32 mouse cellular contexts compared by ENCODE assay signal in the genomic region with DNA sequence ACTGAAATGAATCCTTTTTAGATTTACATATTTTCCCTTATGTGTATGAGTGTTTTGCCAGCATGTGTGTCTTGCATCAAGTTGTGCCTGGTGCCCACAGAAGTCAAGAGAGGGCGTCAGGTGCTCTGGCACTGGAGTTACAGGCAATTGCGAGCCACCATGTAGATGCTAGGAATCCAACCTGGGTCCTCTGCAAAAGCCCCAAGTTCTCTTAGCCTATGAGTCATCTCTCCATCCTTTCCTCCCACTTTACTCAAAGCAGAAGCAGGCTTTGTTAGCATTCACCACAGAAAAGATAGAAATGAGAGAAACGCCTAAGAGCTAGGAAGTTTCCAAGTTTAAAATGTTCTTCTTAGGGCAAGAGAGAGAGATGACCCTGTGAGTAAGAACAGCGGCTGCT. TPM values are rescaled to one million over a fixed set of nuclear protein-coding genes. Genes with fewer than 3 reads are reported as not detected.
DNase-seq lines count a peak whose midpoint lies in the region; ATAC-seq and TF ChIP-seq lines count a peak whose summit lies in the region.
"Had no signal": no experiment of that assay in that cellular context is flagged by ENCODE, and none has a peak within 500 bp of the region (broad histone marks: within the 10 kb centered on the region; RNA-seq: fewer than 3 reads in every experiment).

No protein-coding gene starts in this region.

- TF ChIP-seq RAD21 in CH12.LX (IDR thresholded peaks at IDR 0.05; ENCODE audit: low read depth, low read length) (peak; percentile 40), MEL (IDR thresholded peaks at IDR 0.05; ENCODE audit: low read depth, low read length) (no peak)

- no peak for TF ChIP-seq POLR2A in CH12.LX (IDR thresholded peaks at IDR 0.05; ENCODE audit: low read depth, low read length)
- no peak for TF ChIP-seq POLR2A in MEL (IDR thresholded peaks at IDR 0.05; ENCODE audit: control insufficient read depth in 1 of 2, insufficient read depth in 1 of 2, low read depth in 1 of 2, low read length in 2 of 2, poor library complexity in 1 of 2)

- intact Hi-C loops in heart, postnatal 25 days (cut with DNase I) = no loop called here

- H3K9me3 ChIP-seq in midbrain, embryonic 11.5 days (ENCODE audit: control insufficient read depth, low read length) = no peaks in the 10 kb centered on the region
- H3K9me3 ChIP-seq in midbrain, embryonic 10.5 days (replicated peaks) = no peaks in the 10 kb centered on the region
- H3K9me3 ChIP-seq in CH12.LX (replicated peaks; ENCODE audit: low read length) (no peaks in the 10 kb centered on the region), MEL (replicated peaks; ENCODE audit: insufficient read depth, low read length) (no peaks in the 10 kb centered on the region)
- no peaks in the 10 kb centered on the region for H3K9me3 ChIP-seq in kidney, embryonic 16.5 days (ENCODE audit: low read length)
- H3K9me3 ChIP-seq: embryonic facial prominence, embryonic 10.5 days; embryonic facial prominence, embryonic 13.5 days; forebrain, embryonic 12.5 days; forebrain, embryonic 15.5 days; heart, embryonic 12.5 days; heart, embryonic 15.5 days had no signal

- H3K4me3 ChIP-seq in midbrain, embryonic 11.5 days (ENCODE audit: low read depth, low read length) = no peak overlapping the region
- H3K4me3 ChIP-seq in midbrain, embryonic 10.5 days = no peak overlapping the region
- no peak overlapping the region for H3K4me3 ChIP-seq in CH12.LX (replicated peaks in 1 of 3; ENCODE audit: low read depth in 2 of 3, low read length in 2 of 3, poor library complexity in 1 of 3)
- no peak overlapping the region for H3K4me3 ChIP-seq in MEL (ENCODE audit: control insufficient read depth in 1 of 2, insufficient read depth in 1 of 2, low read depth in 2 of 2, low read length in 2 of 2)
- H3K4me3 ChIP-seq in kidney, embryonic 16.5 days (ENCODE audit: low read length) = no peak overlapping the region
- H3K4me3 ChIP-seq: embryonic facial prominence, embryonic 10.5 days; embryonic facial prominence, embryonic 13.5 days; erythroblast, embryonic 14.5 days; forebrain, embryonic 12.5 days; forebrain, embryonic 15.5 days; gastrocnemius, adult 2 months; heart, embryonic 12.5 days; heart, embryonic 15.5 days had no signal

- H3K27me3 ChIP-seq in midbrain, embryonic 11.5 days (ENCODE audit: control insufficient read depth, insufficient read depth, low read length) = peaks cover 3% of the 10 kb centered on the region; the same call in 1 of the 2 replicates
- peaks cover 21% of the 10 kb centered on the region for H3K27me3 ChIP-seq in midbrain, embryonic 10.5 days (ENCODE audit: low read depth, poor library complexity, severe bottlenecking)
- H3K27me3 ChIP-seq in CH12.LX (replicated peaks) (no peaks in the 10 kb centered on the region), MEL (ENCODE audit: control insufficient read depth in 1 of 2, insufficient read depth in 2 of 2, low read length in 2 of 2) (no peaks in the 10 kb centered on the region)
- peaks cover 15% of the 10 kb centered on the region for H3K27me3 ChIP-seq in kidney, embryonic 16.5 days (ENCODE audit: insufficient read depth, low read length)
- H3K27me3 ChIP-seq: Patski had no signal

- H3K27ac ChIP-seq in midbrain, embryonic 11.5 days (ENCODE audit: low read depth, low read length) = no peak overlapping the region
- H3K27ac ChIP-seq in midbrain, embryonic 10.5 days (replicated peaks) = no peak overlapping the region
- H3K27ac ChIP-seq in CH12.LX (ENCODE audit: insufficient read depth, low read depth) = peak overlapping the region; percentile 88
- H3K27ac ChIP-seq in MEL (ENCODE audit: control insufficient read depth, low read depth, low read length) = no peak overlapping the region
- H3K27ac ChIP-seq in kidney, embryonic 16.5 days (ENCODE audit: low read length) = no peak overlapping the region
- H3K27ac ChIP-seq: embryonic facial prominence, embryonic 10.5 days; embryonic facial prominence, embryonic 13.5 days; forebrain, embryonic 12.5 days; forebrain, embryonic 15.5 days; gastrocnemius, adult 2 months; heart, embryonic 15.5 days; hindbrain, embryonic 14.5 days; hindbrain, postnatal 0 days had no signal

- dilution Hi-C loops in CH12.LX (cut with MboI; ENCODE audit: extremely low pct_ligation_motif_present, extremely low pct_unique_long_range_greater_than_20kb, low sequenced_read_pairs) = no loop called here

- no peak for ATAC-seq in midbrain, embryonic 11.5 days (ENCODE audit: low FRiP score)
- ATAC-seq in kidney, embryonic 16.5 days (ENCODE audit: low FRiP score, low TSS enrichment) = no peak
- ATAC-seq: CD4-positive, CD25-positive, alpha-beta regulatory T cell, adult 4 months; forebrain, embryonic 15.5 days; hindbrain, postnatal 0 days; Patski had no signal

- WGBS in midbrain, embryonic 11.5 days = 88% methylated on average over 4 of the region's 4 CpGs
- WGBS in midbrain, embryonic 10.5 days = 91% methylated on average over 4 of the region's 4 CpGs
- 87% methylated on average over 4 of the region's 4 CpGs for WGBS in kidney, embryonic 16.5 days

- H3K4me2 ChIP-seq in midbrain, embryonic 11.5 days = no peak overlapping the region
- no peak overlapping the region for H3K4me2 ChIP-seq in CH12.LX (ENCODE audit: insufficient read depth, low read depth, poor library complexity, severe bottlenecking)
- no peak overlapping the region for H3K4me2 ChIP-seq in kidney, embryonic 16.5 days (replicated peaks; ENCODE audit: low read depth, low read length)
- H3K4me2 ChIP-seq: embryonic facial prominence, embryonic 13.5 days; forebrain, embryonic 12.5 days; forebrain, embryonic 15.5 days; heart, embryonic 12.5 days; heart, embryonic 15.5 days; hindbrain, embryonic 14.5 days had no signal

- H3K9ac ChIP-seq in midbrain, embryonic 11.5 days (ENCODE audit: low read length) = no peak overlapping the region
- no peak overlapping the region for H3K9ac ChIP-seq in CH12.LX (ENCODE audit: insufficient read depth, low read depth)
- no peak overlapping the region for H3K9ac ChIP-seq in MEL (ENCODE audit: control insufficient read depth, low read depth, low read length, poor library complexity, severe bottlenecking)
- no peak overlapping the region for H3K9ac ChIP-seq in kidney, embryonic 16.5 days (replicated peaks; ENCODE audit: low read length)
- H3K9ac ChIP-seq: embryonic facial prominence, embryonic 13.5 days; forebrain, embryonic 12.5 days; forebrain, embryonic 15.5 days; heart, embryonic 12.5 days; heart, embryonic 15.5 days; hindbrain, embryonic 14.5 days had no signal

- peak; percentile 37 for DNase-seq in midbrain, embryonic 11.5 days (ENCODE audit: low spot score, missing footprints)
- no peak for DNase-seq in midbrain, embryonic 10.5 days (ENCODE audit: low spot score)
- DNase-seq in CH12.LX (ENCODE audit: extremely low read depth) = peak; percentile 82
- peak; percentile 43 for DNase-seq in MEL (ENCODE audit: low read depth, low spot score)
- peak; percentile 49 for DNase-seq in induced T-regulatory cell, adult 2 months (ENCODE audit: low read depth)
- no peak for DNase-seq in heart, postnatal 25 days (ENCODE audit: low spot score)
- no peak for DNase-seq in layer of hippocampus, postnatal 25 days (ENCODE audit: extremely low spot score in 1 of 2, low spot score in 1 of 2)
- DNase-seq: adrenal gland, postnatal 10 days; adrenal gland, postnatal 36 days; cerebellum, adult 11-12 months; cerebellum, adult 8-10 months; cerebellum, postnatal 10 days; cerebellum, postnatal 36 days; embryo, embryonic 11 days; gastrocnemius, adult 2 months; gastrocnemius, postnatal 14 days; heart, adult 18-20 months; heart, postnatal 10 days; heart, postnatal 4 days had no signal

- peaks cover 12% of the 10 kb centered on the region for H3K79me2 ChIP-seq in CH12.LX (replicated peaks; ENCODE audit: control insufficient read depth, extremely low read depth, insufficient read depth, poor library complexity, severe bottlenecking)
- H3K79me2 ChIP-seq in MEL (ENCODE audit: control insufficient read depth, insufficient read depth, low read length, poor library complexity) = no peaks in the 10 kb centered on the region; the same call in 1 of the 2 replicates

- no peaks in the 10 kb centered on the region for H3K36me3 ChIP-seq in midbrain, embryonic 11.5 days (ENCODE audit: control insufficient read depth, insufficient read depth, low read length)
- H3K36me3 ChIP-seq in midbrain, embryonic 10.5 days = no peaks in the 10 kb centered on the region
- H3K36me3 ChIP-seq in CH12.LX (replicated peaks in 1 of 2; ENCODE audit: control insufficient read depth in 1 of 2, insufficient read depth in 1 of 2, low read length in 1 of 2) (no peaks in the 10 kb centered on the region), MEL (ENCODE audit: control insufficient read depth in 1 of 2, insufficient read depth in 2 of 2, low read length in 2 of 2) (peaks cover 0 to 20% of the 10 kb centered on the region in 2 experiments; a peak in 2 of 4 replicates)
- no peaks in the 10 kb centered on the region for H3K36me3 ChIP-seq in kidney, embryonic 16.5 days (ENCODE audit: insufficient read depth, low read length)
- H3K36me3 ChIP-seq: embryonic facial prominence, embryonic 10.5 days; embryonic facial prominence, embryonic 13.5 days; forebrain, embryonic 12.5 days; forebrain, embryonic 15.5 days; heart, embryonic 12.5 days; heart, embryonic 15.5 days had no signal

- TF ChIP-seq CTCF in CH12.LX (conservative IDR thresholded peaks at IDR 0.05 in 1 of 2, IDR thresholded peaks at IDR 0.05 in 1 of 2; ENCODE audit: low read depth in 2 of 2, low read length in 2 of 2) = peak in 1 of 2 experiments; percentile 58; a peak in 2 of 4 replicates
- TF ChIP-seq CTCF in MEL (IDR thresholded peaks at IDR 0.05 in 2 of 3, conservative IDR thresholded peaks at IDR 0.05 in 1 of 3; ENCODE audit: control insufficient read depth in 1 of 3, insufficient read depth in 1 of 3, low read depth in 2 of 3, low read length in 3 of 3, poor library complexity in 1 of 3, severe bottlenecking in 1 of 3) = no peak

- H3K4me1 ChIP-seq in midbrain, embryonic 11.5 days (ENCODE audit: control insufficient read depth, insufficient read depth, low read length) = no peaks in the 10 kb centered on the region
- peaks cover 15% of the 10 kb centered on the region for H3K4me1 ChIP-seq in midbrain, embryonic 10.5 days
- H3K4me1 ChIP-seq in CH12.LX (ENCODE audit: control insufficient read depth in 1 of 2, insufficient read depth in 2 of 2) (peaks cover 8 to 52% of the 10 kb centered on the region in 2 experiments), MEL (ENCODE audit: control insufficient read depth in 1 of 2, insufficient read depth in 2 of 2, low read length in 2 of 2) (peaks cover 10 to 36% of the 10 kb centered on the region in 2 experiments)
- peaks cover 3% of the 10 kb centered on the region; the same call in 1 of the 2 replicates for H3K4me1 ChIP-seq in kidney, embryonic 16.5 days (ENCODE audit: insufficient read depth, low read length)

- in situ Hi-C loops in CH12.LX (cut with MboI; ENCODE audit: low pct_ligation_motif_present, low pct_unique_long_range_greater_than_20kb, low sequenced_read_pairs) = no loop called here

- TF ChIP-seq EP300 in CH12.LX (IDR thresholded peaks at IDR 0.05; ENCODE audit: low read length) (peak; percentile 97), MEL (IDR thresholded peaks at IDR 0.05; ENCODE audit: low read depth in 1 of 2, low read length in 2 of 2) (no peak)

RNA-seq across cellular contexts. Expression of gene Themis2, which starts 3.7 kb away (rescaled TPM):
- 1.1 TPM in 2 replicates for polyA plus RNA-seq in midbrain, embryonic 11.5 days (2014; fragmentation: Nextera tagmentation; extraction: Ambion mirVana)
- 0.86 and 1.2 TPM in 2 replicates for polyA plus RNA-seq in midbrain, embryonic 10.5 days (2016; fragmentation: Nextera tagmentation; extraction: Ambion mirVana)
- total RNA-seq in CH12.LX (2012; rRNA removed) = 14.2 and 17.1 TPM in 2 replicates
- total RNA-seq in CH12.LX (2014; rRNA removed) = 9.3 and 10.2 TPM in 2 replicates
- polyA plus RNA-seq in CH12.LX (2012; ENCODE audit: insufficient read length, low read depth) = 30.7 and 35.7 TPM in 2 replicates
- total RNA-seq in MEL (2012; rRNA removed) = 1.0 and 1.1 TPM in 2 replicates
- 1 to 10 TPM in 1 of 2 experiments, not detected in 1; 2.6 TPM for polyA plus RNA-seq in MEL (2012; ENCODE audit: insufficient read depth in 1 of 2, insufficient read length in 2 of 2, low read depth in 1 of 2, low replicate concordance in 2 of 2, missing spikeins in 1 of 2)
- polyA plus RNA-seq in kidney, embryonic 16.5 days (2015; fragmentation: Nextera tagmentation; extraction: Ambion mirVana) = 0.92 and 1.1 TPM in 2 replicates
- total RNA-seq in heart, postnatal 25 days (2021) = 1 to 10 TPM; 1.9 to 2.0 TPM
- total RNA-seq in layer of hippocampus, postnatal 25 days (2021) = under 1 TPM; 0.61 to 0.66 TPM
- polyA plus RNA-seq: C2C12, Patski had no signal

RNA-seq across cellular contexts. Expression of gene Rpa2, which starts 31.7 kb away (rescaled TPM):
- polyA plus RNA-seq in midbrain, embryonic 11.5 days (2014; fragmentation: Nextera tagmentation; extraction: Ambion mirVana) = 164 TPM in 2 replicates
- 174 and 200 TPM in 2 replicates for polyA plus RNA-seq in midbrain, embryonic 10.5 days (2016; fragmentation: Nextera tagmentation; extraction: Ambion mirVana)
- 80.2 and 108 TPM in 2 replicates for total RNA-seq in CH12.LX (2012; rRNA removed)
- total RNA-seq in CH12.LX (2014; rRNA removed) = 142 and 157 TPM in 2 replicates
- 97.9 and 103 TPM in 2 replicates for polyA plus RNA-seq in CH12.LX (2012; ENCODE audit: insufficient read length, low read depth)
- total RNA-seq in MEL (2012; rRNA removed) = 102 and 119 TPM in 2 replicates
- polyA plus RNA-seq in MEL (2012; ENCODE audit: insufficient read depth in 1 of 2, insufficient read length in 2 of 2, low read depth in 1 of 2, low replicate concordance in 2 of 2, missing spikeins in 1 of 2) = 100 to 1,000 TPM in 1 of 2 experiments, not detected in 1; 103 TPM
- 108 and 109 TPM in 2 replicates for polyA plus RNA-seq in kidney, embryonic 16.5 days (2015; fragmentation: Nextera tagmentation; extraction: Ambion mirVana)
- total RNA-seq in heart, postnatal 25 days (2021) = 10 to 100 TPM; 10.3 to 12.5 TPM
- total RNA-seq in layer of hippocampus, postnatal 25 days (2021) = 10 to 100 TPM; 12.0 to 15.2 TPM

RNA-seq across cellular contexts. Expression of gene Smpdl3b, which starts 42.8 kb away (rescaled TPM):
- polyA plus RNA-seq in midbrain, embryonic 11.5 days (2014; fragmentation: Nextera tagmentation; extraction: Ambion mirVana) = 2.1 and 2.4 TPM in 2 replicates
- polyA plus RNA-seq in midbrain, embryonic 10.5 days (2016; fragmentation: Nextera tagmentation; extraction: Ambion mirVana) = 2.3 and 2.9 TPM in 2 replicates
- 20.9 and 24.0 TPM in 2 replicates for total RNA-seq in CH12.LX (2012; rRNA removed)
- 3.6 and 4.6 TPM in 2 replicates for total RNA-seq in CH12.LX (2014; rRNA removed)
- polyA plus RNA-seq in CH12.LX (2012; ENCODE audit: insufficient read length, low read depth) = 2.9 TPM in 2 replicates
- total RNA-seq in MEL (2012; rRNA removed) = 0.20 and 0.69 TPM in 2 replicates
- under 1 TPM in 1 of 2 experiments, not detected in 1; 0.28 TPM for polyA plus RNA-seq in MEL (2012; ENCODE audit: insufficient read depth in 1 of 2, insufficient read length in 2 of 2, low read depth in 1 of 2, low replicate concordance in 2 of 2, missing spikeins in 1 of 2)
- 9.3 and 11.6 TPM in 2 replicates for polyA plus RNA-seq in kidney, embryonic 16.5 days (2015; fragmentation: Nextera tagmentation; extraction: Ambion mirVana)
- under 1 TPM; 0.36 to 0.94 TPM for total RNA-seq in heart, postnatal 25 days (2021)
- total RNA-seq in layer of hippocampus, postnatal 25 days (2021) = 1 to 10 TPM; 2.8 to 3.0 TPM

RNA-seq across cellular contexts. Expression of gene Ppp1r8, which starts 43.1 kb away (rescaled TPM):
- polyA plus RNA-seq in midbrain, embryonic 11.5 days (2014; fragmentation: Nextera tagmentation; extraction: Ambion mirVana) = 118 and 119 TPM in 2 replicates
- 78.1 and 79.8 TPM in 2 replicates for polyA plus RNA-seq in midbrain, embryonic 10.5 days (2016; fragmentation: Nextera tagmentation; extraction: Ambion mirVana)
- total RNA-seq in CH12.LX (2012; rRNA removed) = 89.0 and 105 TPM in 2 replicates
- 141 and 153 TPM in 2 replicates for total RNA-seq in CH12.LX (2014; rRNA removed)
- 107 and 113 TPM in 2 replicates for polyA plus RNA-seq in CH12.LX (2012; ENCODE audit: insufficient read length, low read depth)
- 83.6 and 84.7 TPM in 2 replicates for total RNA-seq in MEL (2012; rRNA removed)
- polyA plus RNA-seq in MEL (2012; ENCODE audit: insufficient read depth in 1 of 2, insufficient read length in 2 of 2, low read depth in 1 of 2, low replicate concordance in 2 of 2, missing spikeins in 1 of 2) = 100 to 1,000 TPM in 1 of 2 experiments, not detected in 1; 103 TPM
- 72.9 and 77.2 TPM in 2 replicates for polyA plus RNA-seq in kidney, embryonic 16.5 days (2015; fragmentation: Nextera tagmentation; extraction: Ambion mirVana)
- total RNA-seq in heart, postnatal 25 days (2021) = 10 to 100 TPM; 16.8 to 20.7 TPM
- total RNA-seq in layer of hippocampus, postnatal 25 days (2021) = 10 to 100 TPM; 41.7 to 44.8 TPM

Comparison
In these comparisons a context has a peak if more than half of its experiments do, and no peak if none do; other contexts are left out.
1. DNase-seq: peak in midbrain, embryonic 11.5 days (single experiment), CH12.LX (single experiment), MEL (single experiment) and induced T-regulatory cell, adult 2 months (single experiment); none in midbrain, embryonic 10.5 days (single experiment), heart, postnatal 25 days (single experiment) and layer of hippocampus, postnatal 25 days (0 of 2).